Mouse (Mus musculus) CD4-positive helper T cell, adult 2 months (primary cell): ENCODE data around the gene Acy3.
A peak's percentile ranks its signal among the peaks of the same experiment; 100 is the strongest.
"Not testable (repeated sequence)": the region's sequence is repeated elsewhere in the genome, so short reads cannot be mapped to it uniquely, and the experiment has no call there.

ENCODE experiments used
- DNase-seq: peaks from one replicate; pipeline ENCODE4 v3.0.0-alpha.2; 2012; ENCODE audit warnings: low read depth, missing footprints, low spot score

Gene Acy3

GRCm38 (mm10) chr19:4003112-4003511, 16.7 kb downstream of the Acy3 start, which contains the start of gene Doc2g:
Doc2g (plus strand) TSS chr19:4003313.
- DNase-seq, result no peak

GRCm38 (mm10) chr19:4003641-4004040, 17.3 kb downstream of the Acy3 start:
- DNase-seq, result no peak

GRCm38 (mm10) chr19:4004331-4004730, 18.0 kb downstream of the Acy3 start:
- no peak for DNase-seq

- DNase-seq, result no peak
Observed at GRCm38 (mm10) chr19:4005091-4005490, 18.7 kb downstream of the Acy3 start.

- no peak for DNase-seq
Observed at GRCm38 (mm10) chr19:4005971-4006370, 19.6 kb downstream of the Acy3 start.

DNA sequence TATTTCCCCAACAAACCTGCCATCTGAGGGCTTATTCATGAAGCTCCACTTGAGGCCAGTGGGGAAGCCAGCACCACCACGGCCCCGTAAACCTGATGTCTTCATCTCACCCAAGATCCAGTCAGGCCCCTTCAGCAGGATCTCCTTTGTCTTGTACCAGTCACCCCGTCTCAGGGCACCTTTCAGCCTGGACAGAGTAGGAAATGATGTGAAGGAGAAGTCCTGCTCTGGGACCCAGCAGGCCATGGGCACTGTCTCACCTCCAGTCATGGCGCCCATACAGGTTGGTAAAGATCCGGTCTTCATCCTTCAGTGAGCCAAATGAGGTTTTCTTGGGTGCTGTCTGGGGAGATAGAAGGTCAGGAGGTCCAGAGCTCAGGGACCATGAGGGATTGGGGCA, 24.7 kb downstream of the Acy3 start:
- no peak for DNase-seq

GRCm38 (mm10) chr19:4012432-4013022, 26.2 kb downstream of the Acy3 start, which contains the start of gene Ndufv1:
Ndufv1 (minus strand) TSS chr19:4012806.
- peak; percentile 98 for DNase-seq

DNA sequence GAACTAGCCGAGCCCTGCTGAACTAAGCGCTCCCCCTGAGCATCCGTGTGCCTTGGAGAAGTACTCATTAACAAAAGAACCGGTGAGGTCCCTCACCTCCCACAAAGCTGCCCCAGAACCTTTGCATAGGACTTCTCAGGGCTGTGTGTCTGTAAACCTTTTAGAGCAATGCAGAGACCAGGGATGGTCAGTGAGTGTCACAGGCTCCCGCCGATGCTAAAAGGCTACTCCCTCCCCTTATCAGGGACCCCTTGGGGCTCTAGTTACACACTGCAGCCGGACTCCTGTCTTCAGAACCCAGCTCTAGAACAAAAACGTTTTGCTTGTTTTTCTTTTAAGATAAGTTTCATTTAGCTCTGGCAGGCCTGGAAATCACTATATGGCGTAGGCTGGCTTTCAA, 26.7 kb downstream of the Acy3 start:
- no peak for DNase-seq

- no peak for DNase-seq
Observed at GRCm38 (mm10) chr19:4014802-4015201, 28.4 kb downstream of the Acy3 start.

DNA sequence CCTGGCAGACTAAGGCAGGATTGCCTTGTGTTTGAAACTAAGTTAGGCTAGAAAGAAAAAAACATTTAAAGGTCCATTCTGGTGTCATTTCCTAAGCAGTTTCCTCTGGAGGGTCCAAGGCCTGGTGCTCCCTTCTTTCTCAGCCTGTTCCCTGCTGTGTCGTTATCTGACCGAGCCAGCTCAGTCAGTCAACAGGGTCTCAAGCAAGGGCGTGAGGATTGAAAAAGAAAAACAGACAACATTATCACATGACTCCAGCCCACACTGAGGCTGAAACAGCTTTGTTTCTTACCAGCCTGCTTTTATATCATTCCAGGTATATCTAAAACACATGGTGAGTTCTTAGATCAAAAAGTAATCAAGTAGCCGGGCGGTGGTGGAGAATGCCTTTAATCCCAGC, 29.3 kb downstream of the Acy3 start:
- DNase-seq, result no peak

DNA sequence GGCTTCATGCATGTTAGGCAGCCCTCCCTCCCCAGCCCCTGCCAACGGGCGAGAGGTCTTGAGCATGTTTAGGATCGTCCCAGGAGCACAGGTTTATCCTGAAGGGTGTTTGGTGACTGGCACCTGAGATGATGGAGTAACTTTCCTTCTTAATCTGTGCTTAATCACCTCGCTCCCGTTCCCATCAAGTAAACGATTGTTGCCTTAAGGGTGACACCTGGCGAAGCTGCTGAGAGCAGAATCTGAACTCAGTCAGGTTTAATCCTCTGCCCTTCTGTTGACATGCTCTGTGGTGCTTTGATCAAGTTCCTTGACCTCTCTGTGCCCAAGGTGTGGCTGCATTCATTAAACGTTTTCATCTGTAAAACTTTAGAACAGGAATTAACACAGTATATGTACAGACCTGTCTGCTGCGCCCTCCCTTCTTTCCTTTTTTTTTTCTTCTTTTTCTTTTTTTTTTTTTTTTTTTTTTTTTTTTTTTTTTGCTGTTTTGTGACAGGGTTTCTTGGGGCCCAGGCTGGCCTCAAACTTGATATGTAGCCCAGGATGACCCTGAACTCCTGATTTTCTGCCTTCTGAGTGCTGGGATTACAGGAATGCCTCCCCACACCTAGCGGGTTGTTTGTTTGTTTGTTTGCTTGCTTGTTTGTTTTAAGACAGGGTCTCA, 31.7 kb downstream of the Acy3 start:
- DNase-seq, result no peak

DNA sequence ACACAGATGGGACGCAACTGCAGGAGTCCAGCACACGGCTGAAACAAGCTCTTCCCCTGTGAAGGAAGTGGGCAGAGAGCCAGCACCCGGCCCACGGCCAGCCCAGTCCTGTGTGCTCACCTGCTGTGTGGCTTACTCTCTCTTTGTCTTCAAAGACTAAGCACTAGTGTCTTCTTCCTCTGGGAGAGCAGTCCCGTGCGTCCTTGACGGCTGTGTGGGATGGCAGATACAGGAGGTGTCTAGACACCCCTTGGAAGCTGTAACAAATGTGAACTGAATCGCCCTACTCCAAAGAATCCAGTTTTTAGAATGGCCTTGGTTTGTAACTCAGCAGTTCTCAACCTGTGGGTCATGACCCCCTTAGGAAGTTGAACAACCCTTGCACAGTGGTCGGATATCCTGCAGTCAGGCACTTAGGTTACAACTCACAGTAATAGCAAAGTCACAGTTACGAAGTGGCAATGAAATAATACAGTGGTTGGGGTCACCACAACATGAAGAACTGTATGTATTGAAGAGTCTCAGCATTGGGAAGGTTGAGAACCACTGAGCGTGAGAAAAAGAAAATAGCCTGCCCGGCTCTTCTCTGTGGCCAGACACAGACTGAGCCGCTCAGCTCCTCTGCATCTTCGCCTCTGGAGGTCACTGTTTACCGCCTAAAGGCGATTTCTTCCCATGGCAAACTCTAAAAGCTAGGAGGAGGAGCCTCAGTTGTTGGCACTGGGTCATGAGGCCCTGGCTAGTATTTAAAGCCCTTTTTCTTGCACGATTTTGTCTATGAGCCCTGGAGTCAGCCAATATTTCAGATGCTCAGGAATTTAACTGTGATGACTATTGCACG, 32.6 kb downstream of the Acy3 start:
- peak; percentile 77 for DNase-seq

- no peak for DNase-seq
Observed at GRCm38 (mm10) chr19:4023185-4023584, 36.8 kb downstream of the Acy3 start.

DNA sequence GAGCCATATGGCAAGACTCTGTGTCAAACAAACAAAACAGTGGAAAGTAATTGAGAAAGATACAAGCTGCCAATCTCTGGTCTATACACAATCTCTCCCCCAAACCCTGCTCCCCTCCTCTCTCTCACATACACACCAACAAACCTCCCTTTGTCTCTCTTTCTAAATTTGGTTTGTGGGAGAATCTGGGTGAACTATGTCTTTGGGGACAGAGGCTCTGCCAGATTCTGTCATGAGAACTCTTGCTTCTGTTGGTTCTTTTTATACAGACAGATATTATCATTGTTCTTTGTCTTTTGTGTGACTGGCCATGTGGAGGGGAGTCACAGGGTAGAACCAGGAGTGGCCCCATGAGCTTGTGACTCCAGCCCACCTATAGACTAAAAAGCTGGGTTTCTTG, 41.2 kb downstream of the Acy3 start:
- no peak for DNase-seq

- no peak for DNase-seq
Observed at GRCm38 (mm10) chr19:4032668-4033067, 46.3 kb downstream of the Acy3 start.

DNA sequence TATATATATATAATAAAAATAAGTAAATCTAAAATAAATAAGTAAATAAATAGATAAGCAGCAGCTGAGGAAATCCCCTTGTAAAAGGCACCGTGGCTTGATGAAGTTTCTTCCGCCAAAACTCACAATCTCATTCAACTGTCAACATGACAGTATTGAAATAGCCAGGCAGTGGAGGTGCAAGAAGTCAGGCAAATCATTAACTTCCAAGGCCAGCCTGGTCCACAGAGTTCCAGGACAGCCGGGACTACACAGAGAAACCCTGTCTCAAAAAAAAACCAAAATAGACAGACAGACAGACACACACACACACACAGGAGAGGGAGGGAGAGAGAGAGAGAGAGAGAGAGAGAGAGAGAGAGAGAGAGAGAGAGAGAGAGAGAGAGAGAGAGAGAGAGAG, 46.9 kb downstream of the Acy3 start:
- DNase-seq, result no peak

- DNase-seq, result no peak
Observed at GRCm38 (mm10) chr19:4033742-4034141, 47.4 kb downstream of the Acy3 start.

DNA sequence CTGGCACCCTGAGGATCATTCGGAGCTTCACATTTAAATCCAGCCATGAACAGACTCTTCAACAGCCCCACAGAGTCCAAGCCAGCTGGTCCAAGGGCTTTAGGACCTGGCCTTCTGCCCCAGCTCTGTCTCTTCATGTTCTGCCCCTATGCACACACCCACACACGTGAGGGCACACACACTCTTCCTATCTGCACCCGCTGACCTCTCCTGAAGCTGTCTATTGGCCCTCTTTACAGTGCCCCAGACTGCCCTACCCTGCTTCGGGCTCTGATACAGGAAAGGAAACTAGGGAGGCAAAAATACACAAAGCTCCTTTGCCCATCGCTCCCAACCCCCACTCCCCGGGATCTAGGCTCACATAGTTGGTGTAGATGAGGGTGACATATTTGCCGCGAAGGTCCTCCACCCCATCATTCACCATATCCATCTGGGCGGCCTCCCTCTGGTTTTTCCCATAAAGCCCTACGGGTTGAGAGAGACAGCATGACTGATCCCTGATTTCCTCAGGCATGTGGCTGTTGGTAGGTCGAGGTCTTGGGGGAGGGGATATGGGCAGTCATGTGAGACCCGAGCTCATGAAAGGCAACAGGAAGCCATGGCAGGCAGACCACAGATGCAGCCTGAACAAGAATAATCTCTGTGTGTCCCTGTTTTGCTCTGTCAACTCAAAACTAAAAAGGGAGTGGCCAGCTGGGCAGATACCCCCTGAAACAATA, 50.1 kb downstream of the Acy3 start:
- DNase-seq, result no peak

DNA sequence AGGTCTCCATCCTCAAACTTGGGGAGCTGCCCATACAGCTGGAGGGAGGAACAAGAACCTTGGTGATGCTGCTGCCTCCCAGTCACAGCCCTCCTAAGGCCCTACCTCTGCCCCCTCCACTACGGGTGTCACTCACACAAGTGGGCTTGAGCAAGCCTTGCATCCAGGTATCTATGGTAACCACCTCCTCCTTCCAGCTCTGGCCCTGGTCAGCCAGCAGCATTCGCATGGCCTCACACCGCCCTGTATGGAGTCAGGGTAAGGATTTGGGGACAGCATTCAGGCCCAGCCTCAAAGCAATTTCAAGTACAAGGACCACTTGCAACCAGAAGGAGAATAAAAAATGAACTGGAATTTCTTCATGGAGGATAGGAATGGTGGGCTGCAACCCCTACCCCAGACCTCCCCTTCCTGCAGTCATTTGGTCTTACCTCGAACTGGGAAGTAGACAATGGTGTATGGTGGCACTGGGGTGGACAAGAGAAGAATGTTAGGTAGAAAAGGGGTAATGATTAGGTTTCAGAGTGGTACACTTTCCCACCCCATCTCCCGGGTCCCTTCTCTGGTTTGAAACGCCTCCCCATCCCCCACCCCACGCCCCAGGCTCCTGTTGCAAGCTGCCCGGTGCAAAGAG, 50.9 kb downstream of the Acy3 start:
- DNase-seq, result not testable (repeated sequence)

DNA sequence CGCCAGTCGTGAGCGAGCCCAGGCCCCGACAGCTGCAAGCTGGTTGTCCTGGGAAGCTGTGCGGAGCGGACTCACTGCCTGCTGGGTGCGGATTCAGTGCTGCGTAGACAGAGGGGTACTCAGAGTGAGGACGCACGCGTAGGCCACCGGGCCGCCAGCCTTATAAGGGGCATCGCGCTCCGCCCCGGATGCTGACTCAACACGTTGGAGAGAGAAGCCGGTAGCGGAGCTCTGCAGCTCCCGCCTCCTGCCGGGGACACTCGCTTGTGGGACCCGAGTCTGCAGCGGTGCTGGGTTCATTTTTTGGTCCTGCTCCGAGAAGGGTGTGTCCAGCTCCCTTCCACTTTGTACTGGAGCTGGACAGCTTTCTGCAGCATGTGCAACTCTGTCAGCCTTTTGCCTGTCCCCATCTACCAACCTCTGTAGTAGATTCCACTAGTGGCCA, 51.4 kb downstream of the Acy3 start, which contains the start of gene Gstp1:
TSS of gene Gstp1 (minus strand) at position 198 of the 445 bp plus-strand sequence.
- DNase-seq, result peak; percentile 88
